Mouse (Mus musculus): Measurements from ENCODE around the gene Rps12-ps3. TPM values are rescaled to one million over a fixed set of nuclear protein-coding genes. Genes with fewer than 3 reads are reported as not detected.

Rps12-ps3 gene
- total RNA-seq, 1 experiment from 2014 or later, result 689 TPM

- no peak for DNase-seq
Observed at GRCm38 (mm10) chr19:59351151-59351889, 29.2 kb downstream of the Rps12-ps3 start.

GRCm38 (mm10) chr19:59352760-59353159 lies 30.7 kb downstream of the Rps12-ps3 start:
- DNase-seq, result no peak

GRCm38 (mm10) chr19:59354906-59355305 lies 32.8 kb downstream of the Rps12-ps3 start:
- no peak for DNase-seq

- DNase-seq, result no peak
Observed at GRCm38 (mm10) chr19:59356388-59356787, 34.3 kb downstream of the Rps12-ps3 start.

GRCm38 (mm10) chr19:59356843-59357595 lies 34.9 kb downstream of the Rps12-ps3 start:
- no peak for DNase-seq

- no peak for DNase-seq
Observed at GRCm38 (mm10) chr19:59357878-59358277, 35.8 kb downstream of the Rps12-ps3 start.

GRCm38 (mm10) chr19:59359202-59359601 lies 37.1 kb downstream of the Rps12-ps3 start:
- DNase-seq, result no peak

- DNase-seq, result no peak
Observed at GRCm38 (mm10) chr19:59360486-59360896, 38.4 kb downstream of the Rps12-ps3 start.

- DNase-seq, result no peak
Observed at GRCm38 (mm10) chr19:59362646-59363045, 40.6 kb downstream of the Rps12-ps3 start.

GRCm38 (mm10) chr19:59363666-59364065 lies 41.6 kb downstream of the Rps12-ps3 start:
- no peak for DNase-seq

GRCm38 (mm10) chr19:59366724-59367123 lies 44.6 kb downstream of the Rps12-ps3 start:
- DNase-seq, result no peak

GRCm38 (mm10) chr19:59367892-59368291 lies 45.8 kb downstream of the Rps12-ps3 start:
- DNase-seq, result no peak

GRCm38 (mm10) chr19:59371016-59371415 lies 48.9 kb downstream of the Rps12-ps3 start:
- no peak for DNase-seq

Other genes starting within 250 kb of the Rps12-ps3 start
- 15.9 and 19.1 TPM in 2 replicates for gene Shtn1, start 246.2 kb upstream of the Rps12-ps3 start, total RNA-seq (2021)
- not detected in 2 replicates for gene Vax1, start 152.2 kb upstream of the Rps12-ps3 start, total RNA-seq (2021)
- not detected in 2 replicates for gene Kcnk18, start 103.1 kb upstream of the Rps12-ps3 start, total RNA-seq (2021)
- gene Slc18a2, start 61.4 kb upstream of the Rps12-ps3 start, total RNA-seq (2021), result 13.0 and 15.0 TPM in 2 replicates
- 34.8 and 38.9 TPM in 2 replicates for gene Pdzd8, start 23.5 kb downstream of the Rps12-ps3 start, total RNA-seq (2021)
- gene Emx2, start 136.1 kb downstream of the Rps12-ps3 start, total RNA-seq (2021), result not detected in 2 replicates

Data from adrenal gland, postnatal 25 days (tissue).